Mouse (Mus musculus): ENCODE measurements around the gene Glrx5.

Glrx5 gene

DNA sequence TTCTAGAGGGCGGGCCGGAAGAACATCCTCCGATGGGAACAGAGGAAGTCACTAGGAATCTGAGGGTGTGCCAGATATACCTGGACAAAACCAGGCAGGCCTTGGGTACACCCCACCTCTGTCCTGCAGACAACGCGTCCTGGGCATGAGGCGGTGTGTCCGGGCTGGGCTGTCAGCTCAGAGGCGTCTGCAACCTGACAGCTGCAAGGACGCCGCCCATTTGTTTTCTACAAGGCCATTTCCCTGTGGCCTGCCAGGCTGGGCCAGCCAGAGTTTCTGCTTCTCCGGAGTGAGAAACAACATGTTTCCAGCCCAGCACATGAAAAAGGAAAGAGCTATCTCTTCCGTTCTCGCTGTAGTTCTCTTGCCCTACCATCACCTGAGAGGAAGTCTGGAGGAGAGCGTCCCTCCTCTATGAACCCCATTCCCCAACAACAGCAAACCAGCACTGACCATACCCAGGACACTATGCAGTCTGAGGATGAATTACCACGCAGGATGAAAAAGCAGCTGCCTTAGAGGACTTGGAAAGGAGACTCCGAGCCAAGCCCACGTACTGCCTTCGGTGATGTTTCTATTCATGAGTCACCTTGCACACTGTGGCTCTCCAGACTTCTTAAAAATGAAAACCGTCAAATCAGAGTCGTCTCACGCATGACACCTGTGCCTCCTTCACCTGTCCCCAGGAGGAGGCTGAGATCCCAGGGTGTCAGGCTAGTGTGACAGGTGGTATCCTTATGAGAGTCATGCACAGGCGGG lies 27.4 kb upstream of the Glrx5 start:
- no peak for DNase-seq

- no peak for DNase-seq
Observed at GRCm38 (mm10) chr12:105005715-105005972, 26.8 kb upstream of the Glrx5 start.

DNA sequence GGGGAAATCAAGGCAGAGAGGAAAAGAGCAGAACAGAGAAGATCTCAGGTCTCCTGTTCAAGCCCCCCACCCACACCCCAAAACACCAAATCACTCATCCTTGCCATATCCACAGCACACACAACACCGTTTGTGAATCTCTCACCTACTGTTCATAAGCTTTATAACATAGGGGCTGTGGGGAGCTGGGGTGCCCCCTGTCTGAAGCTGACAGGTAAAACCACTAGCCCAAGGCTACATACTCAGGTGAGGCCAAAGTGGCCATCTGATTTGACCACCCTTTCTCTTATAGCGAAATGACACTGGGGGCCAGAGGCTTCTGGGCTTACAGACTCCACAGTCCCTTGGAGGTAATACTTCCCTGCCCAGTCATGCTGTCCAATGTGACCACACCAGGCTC lies 24.3 kb upstream of the Glrx5 start:
- DNase-seq, result no peak

GRCm38 (mm10) chr12:105008752-105009178 lies 23.7 kb upstream of the Glrx5 start:
- no peak for DNase-seq

DNA sequence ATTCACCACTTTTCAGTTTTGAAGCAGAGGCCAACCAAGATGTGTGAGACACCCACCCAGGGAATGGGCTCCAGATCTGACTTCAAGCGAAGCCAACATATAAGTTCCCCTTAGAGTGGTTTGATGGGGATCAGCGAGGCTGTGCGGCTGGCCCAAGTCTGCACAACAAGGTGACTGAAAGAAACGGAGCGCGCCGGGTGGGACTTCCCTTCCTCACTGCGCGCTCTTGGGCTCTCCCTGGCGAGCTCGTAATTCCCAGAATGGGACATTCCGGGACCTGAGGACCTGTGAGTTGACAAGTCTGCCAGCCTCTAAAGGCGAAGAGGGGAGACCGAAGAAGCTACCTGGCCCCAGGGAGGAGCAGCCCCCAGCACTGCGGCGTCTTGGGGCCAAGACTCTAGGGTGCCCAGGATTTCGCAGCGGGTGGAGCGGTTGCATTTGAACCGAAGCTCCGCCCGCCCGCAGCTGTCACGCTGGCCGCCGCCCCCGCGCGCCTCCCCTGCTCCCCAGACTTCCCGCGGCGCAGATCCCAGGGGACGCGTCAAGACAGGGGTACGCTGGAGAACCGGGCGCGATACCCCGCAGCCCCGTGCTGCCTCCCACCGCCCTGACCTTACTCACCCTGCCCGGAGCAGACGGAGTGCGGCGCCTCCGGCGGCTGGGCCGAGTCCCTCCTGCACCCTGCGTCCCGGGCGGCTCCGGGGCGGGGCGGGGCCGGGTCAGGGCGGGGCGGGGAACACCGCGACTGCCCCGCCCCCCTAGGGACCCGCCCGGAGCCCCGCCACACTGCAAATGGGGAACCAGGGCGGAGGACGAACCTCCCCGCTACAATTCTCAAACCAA lies 22.9 kb upstream of the Glrx5 start, which contains the start of gene Syne3:
Gene Syne3, minus strand, starts transcription at position 440 of the 843 bp plus-strand sequence.
- DNase-seq, result peak; percentile 30 to 38

DNA sequence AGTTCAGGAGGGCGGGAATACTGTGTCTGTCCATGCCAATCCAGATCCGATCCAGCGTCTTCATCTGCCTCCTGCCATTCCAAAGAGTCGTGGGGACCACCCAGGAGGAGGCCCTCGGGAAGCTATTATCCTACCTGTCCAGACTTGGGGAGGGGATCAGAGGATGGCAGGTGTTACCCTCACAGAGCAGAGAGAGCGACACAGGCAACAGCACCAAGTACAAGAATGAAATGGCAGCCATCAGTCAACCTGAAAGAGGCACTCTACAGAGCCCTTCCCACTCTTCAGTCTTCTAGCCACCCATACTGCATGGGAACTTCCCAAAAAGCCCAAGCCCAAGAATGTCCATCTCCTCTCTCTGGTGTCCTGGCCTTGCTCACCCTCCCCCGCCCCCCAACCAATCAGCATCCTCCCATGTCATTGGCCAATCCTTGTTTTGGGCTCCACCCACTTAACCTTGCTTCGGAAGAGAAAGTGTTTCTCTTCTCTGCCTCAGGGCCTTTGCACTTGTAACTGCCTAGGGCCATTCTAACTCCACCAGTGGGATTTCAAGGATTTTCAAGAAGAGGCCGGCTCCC lies 22.2 kb upstream of the Glrx5 start:
- DNase-seq, result no peak

DNA sequence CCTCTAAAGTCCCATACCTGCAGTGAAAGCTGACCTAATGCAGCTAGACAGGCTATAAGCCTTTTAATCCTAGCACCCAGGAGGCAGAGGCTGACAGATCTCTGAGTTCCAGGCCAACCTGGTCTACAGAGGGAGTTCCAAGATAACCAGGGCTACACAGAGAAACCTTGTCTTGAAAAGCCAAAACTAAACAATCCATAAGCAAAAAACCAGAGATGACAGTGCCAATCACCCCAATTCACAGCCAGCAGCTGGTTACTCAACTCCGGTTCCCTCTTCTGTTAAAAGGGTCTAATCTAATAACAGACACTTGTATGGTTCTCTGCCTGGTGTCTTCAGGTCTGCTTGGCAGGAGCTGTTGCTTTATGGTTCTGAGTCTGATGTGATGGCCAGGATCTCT lies 20.9 kb upstream of the Glrx5 start:
- no peak for DNase-seq

DNA sequence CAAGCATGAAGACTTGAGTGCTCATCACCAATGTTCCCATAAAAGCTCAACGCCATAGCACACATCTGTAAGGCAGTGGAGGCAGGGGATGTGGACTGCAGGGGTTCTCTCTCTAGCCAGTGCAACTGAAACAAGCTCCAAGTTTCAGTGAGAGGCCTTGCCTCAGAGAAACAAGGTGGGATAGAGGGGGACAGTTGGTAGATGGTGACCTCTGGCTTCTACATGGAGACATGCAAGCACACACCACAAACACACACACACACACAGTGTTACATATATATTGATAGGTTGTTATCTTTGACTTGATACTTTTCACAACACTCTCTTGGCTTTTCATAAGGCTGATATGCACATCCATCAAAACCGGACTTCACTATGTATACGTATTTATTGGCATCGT lies 20.2 kb upstream of the Glrx5 start:
- DNase-seq, result no peak

- DNase-seq, result no peak
Observed at GRCm38 (mm10) chr12:105013065-105013464, 19.4 kb upstream of the Glrx5 start.

DNA sequence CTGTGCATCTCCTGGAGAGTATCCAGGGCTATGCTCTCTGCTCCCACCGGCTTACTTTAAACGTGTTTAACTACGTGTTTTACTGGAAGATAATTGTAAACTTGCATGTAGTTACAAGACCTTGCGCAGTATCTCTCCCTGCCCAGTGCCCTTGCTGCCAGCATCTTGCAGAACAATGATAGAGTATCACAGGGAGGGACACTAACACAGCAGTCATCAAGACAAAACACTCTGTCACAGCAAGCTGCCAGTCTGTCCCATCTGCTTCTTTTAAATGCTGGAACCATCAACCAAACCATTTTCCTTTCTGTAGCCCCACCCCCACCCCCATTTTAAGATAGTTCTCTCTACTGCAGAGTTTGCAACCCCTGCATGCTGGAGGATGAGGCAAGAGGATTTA lies 16.3 kb upstream of the Glrx5 start:
- no peak for DNase-seq

- peak; percentile 41 to 55 for DNase-seq
Observed at GRCm38 (mm10) chr12:105016639-105017038, 15.8 kb upstream of the Glrx5 start.

GRCm38 (mm10) chr12:105019359-105020219 lies 12.9 kb upstream of the Glrx5 start:
- DNase-seq, result peak in 1 of 2 experiments; percentile 34

DNA sequence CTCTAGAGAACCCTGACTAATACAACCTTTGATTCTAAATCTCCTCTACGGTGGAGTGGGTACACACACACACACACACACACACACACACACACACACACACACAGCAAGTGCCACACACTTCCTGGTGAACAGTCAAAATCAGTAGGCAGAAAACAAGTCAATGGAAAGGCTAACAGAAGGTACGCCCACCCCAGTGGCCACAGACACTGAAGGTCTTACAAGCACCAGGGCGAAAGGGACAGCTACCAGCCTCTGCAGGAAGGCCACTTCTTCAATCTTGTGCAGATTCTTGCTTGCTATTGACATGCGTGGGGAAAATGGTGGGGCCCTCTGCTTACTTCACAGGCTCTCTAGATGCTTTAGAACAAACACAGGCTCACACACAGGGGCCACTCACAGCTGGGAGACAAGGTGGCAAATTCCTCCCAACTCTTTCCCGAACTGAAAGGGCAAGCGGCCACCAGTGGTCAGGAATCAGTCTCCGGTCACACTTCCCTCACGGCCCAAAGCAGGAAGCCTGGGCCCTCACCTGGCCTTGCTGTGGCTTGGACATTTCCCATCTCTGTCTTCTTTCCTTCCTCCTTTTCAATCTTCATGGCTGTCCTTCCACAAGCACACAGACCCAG lies 10.9 kb upstream of the Glrx5 start:
- DNase-seq, result no peak

- no peak for DNase-seq
Observed at GRCm38 (mm10) chr12:105022141-105022540, 10.3 kb upstream of the Glrx5 start.

DNA sequence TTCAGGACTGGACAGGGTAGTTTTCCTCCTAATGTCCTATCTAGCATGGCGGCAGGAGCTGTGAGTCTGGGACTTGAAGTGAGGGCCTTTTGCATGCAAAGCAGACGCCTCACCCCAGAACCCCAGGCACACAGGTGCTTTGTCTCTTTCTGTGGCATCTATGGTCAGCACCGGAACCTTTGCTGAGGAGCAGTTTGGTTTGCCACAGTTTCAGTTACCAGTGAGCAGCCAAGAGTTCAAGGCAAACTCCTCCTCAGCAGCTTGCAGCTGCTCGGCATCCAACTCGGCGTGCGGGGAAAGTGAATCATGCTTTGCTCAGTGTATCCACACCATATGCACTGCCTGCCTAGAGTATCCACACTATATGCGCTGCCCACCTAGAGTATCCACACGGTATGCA lies 9.7 kb upstream of the Glrx5 start:
- no peak for DNase-seq

GRCm38 (mm10) chr12:105025271-105025946 lies 7.1 kb upstream of the Glrx5 start:
- peak; percentile 56 to 81 for DNase-seq

DNA sequence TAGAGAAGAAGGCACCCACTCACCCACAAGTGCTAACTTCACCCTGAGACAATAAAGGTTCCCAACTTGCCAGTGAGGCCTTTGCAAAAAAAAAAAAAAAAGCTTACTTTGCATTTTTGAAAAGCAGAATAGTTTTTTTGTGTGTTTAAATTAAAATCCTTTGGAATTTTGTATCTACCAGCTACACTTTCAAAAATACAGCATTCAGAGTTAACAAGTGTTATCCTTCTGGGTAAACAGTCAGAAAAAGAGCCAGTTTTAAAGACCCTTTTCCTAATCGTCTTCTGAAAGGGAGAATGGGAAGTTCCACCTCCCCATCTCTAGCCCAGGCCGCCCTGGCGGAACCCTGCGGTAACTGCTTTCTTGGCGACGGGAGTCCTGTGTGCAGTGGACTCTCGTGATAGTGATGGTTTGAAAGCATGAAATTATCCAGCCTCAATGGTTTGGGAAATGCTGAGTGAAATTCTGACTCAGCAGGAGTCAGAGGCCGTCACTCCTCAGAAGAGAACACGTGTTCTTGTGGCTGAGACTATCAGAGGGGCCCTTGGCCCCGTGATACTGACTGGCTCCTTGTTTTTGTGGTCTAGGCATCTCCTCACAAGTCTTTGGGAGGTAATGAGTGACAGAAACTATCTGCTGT lies 6.4 kb upstream of the Glrx5 start:
- DNase-seq, result no peak

- DNase-seq, result peak in 1 of 2 experiments; percentile 65
Observed at GRCm38 (mm10) chr12:105027323-105027991, 5.0 kb upstream of the Glrx5 start.

DNA sequence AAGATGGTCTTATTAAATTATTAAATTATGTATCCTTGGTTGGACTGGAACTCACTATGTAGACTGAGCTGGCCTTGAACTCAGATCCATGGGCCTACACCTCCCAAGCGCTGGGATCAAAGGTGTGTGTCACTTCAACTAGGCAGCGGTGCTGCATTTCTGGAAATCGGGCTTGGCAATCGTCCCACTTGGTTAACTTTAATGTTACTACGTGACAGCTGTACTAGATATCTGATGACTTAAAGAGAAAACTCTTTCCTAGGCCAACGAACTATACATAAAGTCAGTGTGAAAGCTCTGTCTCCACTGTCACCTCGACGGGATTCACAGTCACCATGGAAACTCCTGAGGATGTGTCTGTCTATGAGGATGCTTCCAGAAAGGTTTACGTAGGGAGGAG lies 2.6 kb upstream of the Glrx5 start:
- DNase-seq, result no peak

All from cerebellum, postnatal 25 days (tissue).